Mouse (Mus musculus) liver, postnatal 0 days (tissue): ENCODE results near the gene Abcb4.

Experiments
- CTCF ChIP-seq: sonication (generic); IDR thresholded peaks from 2 replicates; pipeline ENCODE4 v1.5.1; 2016; ENCODE audit warnings: antibody characterized with exemption, low read depth
- EP300 ChIP-seq: IDR thresholded peaks from 2 replicates; pipeline ENCODE4 v1.6.1; 2016; ENCODE audit warnings: antibody characterized with exemption, low read depth, mild to moderate bottlenecking

DNA sequence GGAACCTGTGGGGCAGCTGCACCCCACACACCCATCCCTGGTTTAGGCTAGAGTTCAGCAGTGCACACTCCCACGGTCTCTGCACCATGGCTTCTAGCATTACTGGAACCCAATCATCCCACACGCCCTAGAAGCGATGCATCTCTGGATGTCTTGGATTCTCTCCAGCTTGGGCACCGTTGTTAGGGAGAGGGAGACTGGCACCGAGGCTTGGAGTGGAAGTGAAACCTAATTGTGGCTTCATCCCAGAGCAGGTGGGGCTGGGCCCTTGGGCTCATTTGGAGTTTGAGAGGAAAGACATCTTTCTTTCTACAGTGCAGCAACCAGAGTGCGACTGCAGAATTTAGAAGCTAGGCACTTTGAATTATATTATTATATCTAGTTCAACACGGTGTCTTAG is 44.4 kb downstream of the Abcb4 start:
- TF ChIP-seq CTCF = no peak
- TF ChIP-seq EP300 = no peak
